Mouse (Mus musculus): ENCODE data around the gene Psme3.
"Not testable (repeated sequence)": the region's sequence is repeated elsewhere in the genome, so short reads cannot be mapped to it uniquely, and the experiment has no call there.

Gene Psme3

GRCm38 (mm10) chr11:101312150-101312549 is 3.9 kb upstream of the Psme3 start:
- DNase-seq (ENCODE audit: low read depth, low spot score): no peak

- DNase-seq (ENCODE audit: low read depth, low spot score): no peak
Observed at GRCm38 (mm10) chr11:101314567-101314966, 1.4 kb upstream of the Psme3 start.

- DNase-seq (ENCODE audit: low read depth, low spot score): no peak
Observed at GRCm38 (mm10) chr11:101315082-101315650, 847 bp upstream of the Psme3 start.

- DNase-seq (ENCODE audit: low read depth, low spot score): peak; percentile 63
Observed at GRCm38 (mm10) chr11:101316501-101316917, 496 bp downstream of the Psme3 start.

GRCm38 (mm10) chr11:101323609-101324008 is 7.6 kb downstream of the Psme3 start:
- DNase-seq (ENCODE audit: low read depth, low spot score): peak; percentile 50

- DNase-seq (ENCODE audit: low read depth, low spot score): no peak
Observed at GRCm38 (mm10) chr11:101324763-101325162, 8.8 kb downstream of the Psme3 start, which contains the start of gene Aoc2. Gene Aoc2 (plus strand): TSS chr11:101325063.

- DNase-seq (ENCODE audit: low read depth, low spot score): not testable (repeated sequence)
Observed at GRCm38 (mm10) chr11:101325201-101325600, 9.2 kb downstream of the Psme3 start.

- DNase-seq (ENCODE audit: low read depth, low spot score): no peak
Observed at GRCm38 (mm10) chr11:101326147-101326546, 10.1 kb downstream of the Psme3 start.

GRCm38 (mm10) chr11:101327311-101327710 is 11.3 kb downstream of the Psme3 start:
- DNase-seq (ENCODE audit: low read depth, low spot score): no peak

GRCm38 (mm10) chr11:101328941-101329635 is 13.1 kb downstream of the Psme3 start:
- no peak for DNase-seq (ENCODE audit: low read depth, low spot score)

- DNase-seq (ENCODE audit: low read depth, low spot score): no peak
Observed at GRCm38 (mm10) chr11:101330371-101330924, 14.4 kb downstream of the Psme3 start, which contains the start of gene Aoc3. Gene Aoc3 (plus strand): TSS chr11:101330605.

- not testable (repeated sequence) for DNase-seq (ENCODE audit: low read depth, low spot score)
Observed at GRCm38 (mm10) chr11:101330961-101331360, 14.9 kb downstream of the Psme3 start.

GRCm38 (mm10) chr11:101332537-101332936 is 16.5 kb downstream of the Psme3 start:
- no peak for DNase-seq (ENCODE audit: low read depth, low spot score)

- DNase-seq (ENCODE audit: low read depth, low spot score): no peak
Observed at GRCm38 (mm10) chr11:101334023-101334422, 18.0 kb downstream of the Psme3 start.

GRCm38 (mm10) chr11:101334516-101334915 is 18.5 kb downstream of the Psme3 start:
- DNase-seq (ENCODE audit: low read depth, low spot score): no peak

- peak; percentile 14 for DNase-seq (ENCODE audit: low read depth, low spot score)
Observed at GRCm38 (mm10) chr11:101335685-101336084, 19.7 kb downstream of the Psme3 start.

- peak; percentile 26 for DNase-seq (ENCODE audit: low read depth, low spot score)
Observed at GRCm38 (mm10) chr11:101338123-101338760, 22.2 kb downstream of the Psme3 start.

- no peak for DNase-seq (ENCODE audit: low read depth, low spot score)
Observed at GRCm38 (mm10) chr11:101347083-101347775, 31.2 kb downstream of the Psme3 start.

GRCm38 (mm10) chr11:101348774-101349173 is 32.8 kb downstream of the Psme3 start:
- DNase-seq (ENCODE audit: low read depth, low spot score): no peak

GRCm38 (mm10) chr11:101349216-101349615 is 33.2 kb downstream of the Psme3 start:
- no peak for DNase-seq (ENCODE audit: low read depth, low spot score)

GRCm38 (mm10) chr11:101351100-101351720 is 35.2 kb downstream of the Psme3 start:
- DNase-seq (ENCODE audit: low read depth, low spot score): no peak

Data from CD4-positive, CD25-positive, alpha-beta regulatory T cell, adult 2 months (primary cell).